Mouse (Mus musculus) lung, postnatal 0 days (tissue): Measurements from ENCODE around the gene Fam222b.

Source experiments
- CTCF ChIP-seq: IDR thresholded peaks from 2 replicates; pipeline ENCODE4 v1.5.1; 2016; ENCODE audit warnings: antibody characterized with exemption, mild to moderate bottlenecking
- EP300 ChIP-seq: IDR thresholded peaks from 2 replicates; pipeline ENCODE4 v1.6.1; 2016; ENCODE audit warnings: antibody characterized with exemption, mild to moderate bottlenecking, control low read depth

DNA sequence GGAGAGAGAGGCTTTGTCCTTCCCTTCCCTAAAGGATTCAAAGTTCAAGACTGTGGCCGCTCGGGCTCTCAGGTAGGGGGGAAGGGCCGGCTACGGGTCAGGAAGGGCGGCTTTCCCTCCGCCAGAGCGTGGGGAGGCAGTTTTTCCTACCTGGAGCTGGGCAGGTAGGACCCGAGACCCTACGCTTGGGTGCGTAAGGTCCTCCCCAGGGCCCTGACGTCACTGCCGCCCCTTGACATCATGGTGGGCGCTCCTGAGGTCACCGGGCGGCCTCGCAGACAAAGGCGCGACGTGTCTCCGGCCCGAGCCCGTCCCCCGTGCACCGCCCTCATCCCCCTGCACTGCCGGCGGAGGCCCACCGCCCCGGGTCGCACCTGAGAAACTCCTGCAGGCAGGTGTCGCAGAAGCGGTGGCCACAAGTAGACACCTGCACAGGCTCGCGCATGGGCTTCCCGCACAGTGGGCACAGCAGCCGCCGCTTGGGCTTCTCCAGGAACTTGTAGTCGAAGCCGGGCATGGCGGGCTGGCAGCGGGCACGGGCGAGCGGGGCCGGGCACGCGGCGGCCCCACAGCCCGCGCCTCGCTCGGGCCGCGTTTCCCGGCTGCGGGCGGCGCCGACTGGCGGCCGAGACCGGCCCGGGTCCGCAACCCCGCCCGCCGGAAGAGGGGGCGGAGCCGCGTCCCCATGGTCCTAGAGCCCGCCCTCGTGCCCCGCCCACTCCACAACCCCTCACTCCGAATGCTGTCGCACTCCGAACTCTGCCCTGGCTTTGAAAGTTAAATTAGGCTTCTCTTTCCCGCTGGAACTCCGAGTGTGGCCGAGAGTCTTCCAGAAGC, 70.7 kb downstream of the Fam222b start, which contains the start of gene Traf4:
- TF ChIP-seq EP300 (no peak), CTCF (peak; percentile 49)
